Mouse (Mus musculus): ENCODE measurements around the gene Tas2r135.

DNA sequence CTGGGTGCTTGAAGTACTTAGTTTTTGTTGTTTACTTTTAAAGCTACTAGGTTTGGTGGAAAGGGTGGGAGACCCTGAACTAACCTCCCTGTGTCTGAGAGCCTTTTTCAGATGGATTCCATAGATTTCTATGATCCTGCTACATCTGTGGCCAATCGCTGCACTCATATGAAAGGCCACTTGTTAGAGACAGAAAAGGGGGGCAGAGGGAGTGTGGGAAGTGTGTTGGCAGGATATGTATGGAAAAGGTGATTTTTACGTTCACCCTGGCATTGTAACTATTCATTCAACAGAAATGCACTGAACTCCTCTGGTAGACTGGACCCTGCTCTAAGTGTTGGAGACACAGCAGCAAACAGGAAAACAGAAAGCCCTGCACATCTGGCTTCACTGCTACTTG lies 24.0 kb upstream of the Tas2r135 start:
- TF ChIP-seq CTCF (IDR thresholded peaks at IDR 0.05; ENCODE audit: control insufficient read depth, insufficient read depth, insufficient replicate concordance, low read depth, low read length) (no peak), POLR2A (IDR thresholded peaks at IDR 0.05; ENCODE audit: control insufficient read depth, low read depth, low read length) (no peak)
